Mouse (Mus musculus): ENCODE data around the gene U2surp.
"Not testable (repeated sequence)": the region's sequence is repeated elsewhere in the genome, so short reads cannot be mapped to it uniquely, and the experiment has no call there.

Gene U2surp

GRCm38 (mm10) chr9:95469011-95469576, 42.7 kb downstream of the U2surp start:
- not testable (repeated sequence) for DNase-seq (ENCODE audit: low read depth)

- no peak for DNase-seq (ENCODE audit: low read depth)
These were observed 47.8 kb downstream of the U2surp start for GRCm38 (mm10) chr9:95464028-95464427.

- no peak for DNase-seq (ENCODE audit: low read depth)
These were observed 59.9 kb downstream of the U2surp start for GRCm38 (mm10) chr9:95451931-95452330.

GRCm38 (mm10) chr9:95450586-95450985, 61.2 kb downstream of the U2surp start:
- DNase-seq (ENCODE audit: low read depth), result no peak

- DNase-seq (ENCODE audit: low read depth), result no peak
These were observed 69.5 kb downstream of the U2surp start for GRCm38 (mm10) chr9:95442321-95442731.

GRCm38 (mm10) chr9:95437883-95438282, 73.9 kb downstream of the U2surp start:
- DNase-seq (ENCODE audit: low read depth), result no peak

GRCm38 (mm10) chr9:95436294-95436613, 75.5 kb downstream of the U2surp start:
- no peak for DNase-seq (ENCODE audit: low read depth)

GRCm38 (mm10) chr9:95435506-95436293, 76.1 kb downstream of the U2surp start:
- DNase-seq (ENCODE audit: low read depth), result no peak

GRCm38 (mm10) chr9:95428277-95428676, 83.5 kb downstream of the U2surp start:
- DNase-seq (ENCODE audit: low read depth), result no peak

GRCm38 (mm10) chr9:95413911-95414310, 97.9 kb downstream of the U2surp start:
- no peak for DNase-seq (ENCODE audit: low read depth)

GRCm38 (mm10) chr9:95412047-95412446, 99.7 kb downstream of the U2surp start:
- no peak for DNase-seq (ENCODE audit: low read depth)

GRCm38 (mm10) chr9:95407586-95408220, 104.1 kb downstream of the U2surp start:
- no peak for DNase-seq (ENCODE audit: low read depth)
